Mouse (Mus musculus): ENCODE data around the gene Gm17349.

Gm17349 gene

DNA sequence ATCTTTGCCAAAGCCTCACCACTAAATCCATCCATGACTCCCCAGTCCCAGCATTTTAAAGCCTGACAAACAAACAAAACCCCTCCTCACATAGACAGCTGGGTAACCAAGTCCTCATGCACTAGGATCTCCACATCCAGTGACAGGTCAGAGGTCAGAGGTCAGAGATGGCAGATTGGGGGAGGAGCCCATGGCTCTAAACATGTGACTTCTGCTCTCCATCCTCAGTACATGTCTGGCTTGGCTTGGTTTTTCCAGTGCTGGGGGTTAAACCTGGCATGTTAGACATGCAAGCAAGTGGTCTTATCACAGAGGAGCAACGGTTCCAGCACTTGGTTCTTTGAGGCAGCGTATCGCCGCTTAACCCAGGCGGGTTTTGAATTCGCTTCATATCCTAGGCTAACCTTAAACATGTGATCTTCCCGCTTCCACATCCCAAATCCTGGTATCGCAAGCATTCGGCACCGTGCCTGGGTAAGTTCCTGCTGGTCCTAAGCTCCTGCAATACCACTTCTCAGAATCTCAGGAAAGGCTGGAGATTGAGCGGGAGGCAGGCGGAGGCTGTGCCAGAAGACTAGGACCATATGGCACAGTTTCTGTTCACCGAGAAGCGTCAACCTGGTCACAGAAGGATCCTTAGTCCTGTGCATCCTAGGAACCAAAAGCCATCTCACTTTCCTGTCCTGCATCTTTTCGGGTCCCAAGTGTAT lies 44.0 kb downstream of the Gm17349 start:
- no peak for DNase-seq (ENCODE audit: low spot score)

DNA sequence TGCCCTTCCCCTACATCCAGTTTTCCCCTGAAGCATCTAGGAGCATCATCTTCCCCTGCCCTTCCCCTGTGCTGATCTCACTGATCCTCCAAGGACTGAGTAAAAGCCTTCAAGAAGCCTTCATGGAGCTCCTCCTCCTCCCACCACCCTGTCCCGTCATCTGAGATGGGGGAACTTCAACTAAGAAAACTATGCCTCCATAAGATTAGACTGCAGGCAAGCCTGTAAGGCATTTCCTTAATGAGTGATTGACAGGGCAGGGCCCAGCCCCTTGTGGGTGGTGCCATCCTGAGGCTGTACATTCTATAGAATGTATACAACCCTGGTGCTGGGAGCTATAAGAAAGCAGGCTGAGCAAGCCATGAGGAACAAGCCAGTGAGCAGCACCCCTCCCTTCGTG lies 46.9 kb downstream of the Gm17349 start:
- DNase-seq (ENCODE audit: low spot score) = no peak

DNA sequence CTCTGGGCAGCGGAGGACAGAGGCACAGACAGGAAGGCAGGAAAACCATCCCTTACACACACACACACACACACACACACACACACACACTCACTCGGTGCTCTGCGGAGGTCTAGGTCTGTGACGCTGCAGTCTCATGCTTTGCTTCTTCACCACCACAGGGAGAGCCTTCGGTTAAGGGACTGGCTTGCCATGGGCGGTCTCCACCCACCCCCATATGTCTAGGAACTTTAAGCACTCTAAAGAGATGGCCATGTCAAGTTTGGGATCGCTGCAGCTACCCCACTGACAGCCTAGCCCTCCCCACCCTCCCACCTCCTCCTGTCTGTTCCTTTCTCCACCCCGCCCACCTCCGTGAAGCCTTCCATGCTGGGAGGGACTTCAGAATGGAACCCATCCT lies 49.3 kb downstream of the Gm17349 start:
- DNase-seq (ENCODE audit: low spot score) = no peak

DNA sequence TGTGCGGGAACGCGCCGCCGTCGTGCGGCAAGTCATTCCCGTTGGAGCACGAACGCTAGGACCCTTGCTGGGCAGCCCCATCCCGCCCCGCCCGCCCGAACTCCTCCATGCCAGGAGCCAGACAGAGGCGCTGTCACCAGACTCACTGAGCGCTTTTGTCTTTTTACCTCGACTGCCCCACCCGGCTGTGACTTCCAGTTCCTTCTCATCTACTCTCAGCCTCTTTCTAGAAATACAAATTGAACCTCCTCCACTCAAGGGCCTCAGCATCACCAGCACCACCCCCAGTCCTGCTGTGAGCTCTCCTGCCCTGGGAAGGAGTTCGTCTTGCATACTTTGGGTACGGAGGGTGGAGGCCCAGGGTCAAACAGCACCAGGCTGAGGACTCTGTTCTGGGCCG lies 51.4 kb downstream of the Gm17349 start:
- no peak for DNase-seq (ENCODE audit: low spot score)

DNA sequence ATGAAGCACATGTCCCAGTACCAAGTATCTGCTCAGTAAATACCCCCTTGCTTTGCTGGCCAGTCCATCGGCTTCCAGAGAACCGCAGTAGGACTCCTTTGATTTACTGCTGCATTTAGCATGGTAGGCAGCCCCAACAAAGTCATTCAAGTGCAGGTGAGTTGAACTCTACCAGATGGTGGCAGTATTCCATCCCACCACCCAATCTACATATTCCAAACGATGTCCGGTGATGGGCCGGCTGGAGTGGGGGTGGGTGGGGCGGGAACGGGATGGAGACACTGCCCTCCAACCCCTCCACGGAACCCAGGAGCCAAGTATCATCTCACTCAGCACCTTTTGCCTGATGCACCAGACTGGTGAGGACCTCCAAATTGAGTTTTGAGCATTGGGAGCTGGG lies 52.0 kb downstream of the Gm17349 start:
- peak; percentile 32 for DNase-seq (ENCODE audit: low spot score)
